Comparison of ENCODE assay signal across 16 mouse cellular contexts in the genomic region with DNA sequence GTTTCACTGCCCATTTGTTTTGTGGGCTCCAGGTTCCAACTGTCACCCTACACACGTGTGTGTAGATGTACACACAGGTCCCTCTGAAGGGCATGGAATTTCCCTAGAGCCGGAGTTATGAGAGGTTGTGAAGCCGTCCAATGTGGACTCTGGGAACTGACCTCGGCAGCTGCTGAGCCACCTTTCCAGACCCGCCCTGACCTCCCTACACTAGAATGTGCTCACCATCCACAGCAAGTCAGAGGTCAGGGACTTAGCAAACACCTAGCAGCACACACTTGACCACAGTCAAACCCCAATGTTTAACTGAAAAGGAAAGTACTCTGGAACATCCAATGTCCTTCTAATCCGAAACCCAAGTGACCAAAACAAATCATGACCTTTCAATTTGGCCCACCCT. TPM values are rescaled to one million over a fixed set of nuclear protein-coding genes. Genes with fewer than 3 reads are reported as not detected.
DNase-seq lines count a peak whose midpoint lies in the region; ATAC-seq lines count a peak whose summit lies in the region.
"Had no signal": no experiment of that assay in that cellular context is flagged by ENCODE, and none has a peak within 500 bp of the region (broad histone marks: within the 10 kb centered on the region; RNA-seq: fewer than 3 reads in every experiment).

No protein-coding gene starts in this region.

- H3K4me1 ChIP-seq in liver, embryonic 11.5 days (replicated peaks; ENCODE audit: control insufficient read depth, insufficient read depth, low read length) = no peaks in the 10 kb centered on the region
- H3K4me1 ChIP-seq in liver, embryonic 15.5 days (replicated peaks) = 0 out of 2 replicates have a peak, but pooled peaks cover 8% of the 10 kb centered on the region
- H3K4me1 ChIP-seq: embryonic facial prominence, embryonic 12.5 days had no signal

- no peak overlapping the region for H3K4me3 ChIP-seq in liver, embryonic 11.5 days (ENCODE audit: low read depth, low read length)
- H3K4me3 ChIP-seq in liver, embryonic 15.5 days (replicated peaks) = no peak overlapping the region
- H3K4me3 ChIP-seq: embryonic facial prominence, embryonic 12.5 days; heart, embryonic 10.5 days had no signal

- peak; percentile 64 for ATAC-seq in liver, embryonic 11.5 days (replicated peaks; ENCODE audit: low FRiP score)
- ATAC-seq in liver, embryonic 15.5 days (ENCODE audit: insufficient read depth) = peak; percentile 85
- ATAC-seq: forebrain, embryonic 16.5 days had no signal

- H3K9me3 ChIP-seq in liver, embryonic 11.5 days (ENCODE audit: control insufficient read depth, low read length) = no peaks in the 10 kb centered on the region
- H3K9me3 ChIP-seq in liver, embryonic 15.5 days (replicated peaks) = no peaks in the 10 kb centered on the region
- H3K9me3 ChIP-seq: embryonic facial prominence, embryonic 12.5 days; heart, embryonic 10.5 days had no signal

- no peaks in the 10 kb centered on the region for H3K27me3 ChIP-seq in liver, embryonic 11.5 days (replicated peaks; ENCODE audit: control insufficient read depth, insufficient read depth, low read length)
- no peaks in the 10 kb centered on the region for H3K27me3 ChIP-seq in liver, embryonic 15.5 days
- H3K27me3 ChIP-seq: embryonic facial prominence, embryonic 12.5 days had no signal

- 0 out of 2 replicates have a peak overlapping the region, but pooled peaks have one; percentile 57 for H3K27ac ChIP-seq in liver, embryonic 11.5 days (ENCODE audit: low read depth, low read length)
- H3K27ac ChIP-seq in liver, embryonic 15.5 days (replicated peaks) = peak overlapping the region; percentile 45
- H3K27ac ChIP-seq: embryonic facial prominence, embryonic 12.5 days; heart, embryonic 10.5 days had no signal

- H3K36me3 ChIP-seq in liver, embryonic 11.5 days (ENCODE audit: control insufficient read depth, insufficient read depth, low read length) = peaks cover 2% of the 10 kb centered on the region
- H3K36me3 ChIP-seq in liver, embryonic 15.5 days (replicated peaks) = 0 out of 2 replicates have a peak, but pooled peaks cover 2% of the 10 kb centered on the region

- WGBS in liver, embryonic 11.5 days = 78% methylated on average over 6 of the region's 6 CpGs
- 60% methylated on average over 6 of the region's 6 CpGs for WGBS in liver, embryonic 15.5 days (ENCODE audit: insufficient replicate concordance)

- no peak overlapping the region for H3K4me2 ChIP-seq in liver, embryonic 11.5 days
- no peak overlapping the region for H3K4me2 ChIP-seq in liver, embryonic 15.5 days
- H3K4me2 ChIP-seq: embryonic facial prominence, embryonic 12.5 days had no signal

- peak; percentile 50 to 74 for DNase-seq in lung, adult 18-20 months
- no peak for DNase-seq in lung, postnatal 10 days
- no peak for DNase-seq in liver, embryonic 11.5 days (ENCODE audit: low spot score)
- DNase-seq in lung, postnatal 36 days = peak; percentile 60
- no peak for DNase-seq in right cerebral cortex, postnatal 4 days
- DNase-seq in urinary bladder, postnatal 10 days (ENCODE audit: low spot score) = no peak
- no peak for DNase-seq in thymus, postnatal 4 days
- DNase-seq: adrenal gland, postnatal 10 days; B cell, adult 2 months; cerebellum, postnatal 25 days; gastrocnemius, postnatal 10 days; heart, postnatal 4 days had no signal

- H3K9ac ChIP-seq in liver, embryonic 11.5 days (ENCODE audit: low read depth, low read length) = no peak overlapping the region
- no peak overlapping the region for H3K9ac ChIP-seq in liver, embryonic 15.5 days
- H3K9ac ChIP-seq: embryonic facial prominence, embryonic 12.5 days had no signal

RNA-seq across cellular contexts. Expression of a gene that starts 30.9 kb away (rescaled TPM):
- polyA plus RNA-seq in liver, embryonic 11.5 days (2014; fragmentation: Nextera tagmentation; extraction: Ambion mirVana) = 10.0 and 11.1 TPM in 2 replicates
- 3.4 and 3.5 TPM in 2 replicates for polyA plus RNA-seq in liver, embryonic 15.5 days (2015; fragmentation: Nextera tagmentation; extraction: Ambion mirVana)

RNA-seq across cellular contexts. Expression of a gene that starts 44.3 kb away (rescaled TPM):
- 32.1 and 34.1 TPM in 2 replicates for polyA plus RNA-seq in liver, embryonic 11.5 days (2014; fragmentation: Nextera tagmentation; extraction: Ambion mirVana)
- 11.3 and 13.4 TPM in 2 replicates for polyA plus RNA-seq in liver, embryonic 15.5 days (2015; fragmentation: Nextera tagmentation; extraction: Ambion mirVana)

Comparison
In these comparisons a context has a peak if more than half of its experiments do, and no peak if none do; other contexts are left out.
1. DNase-seq: peak in lung, adult 18-20 months (2 of 2) and lung, postnatal 36 days (single experiment); none in lung, postnatal 10 days (single experiment), liver, embryonic 11.5 days (single experiment), right cerebral cortex, postnatal 4 days (single experiment), urinary bladder, postnatal 10 days (single experiment) and thymus, postnatal 4 days (single experiment).